Mouse (Mus musculus): ENCODE measurements around the gene Drosha. TPM values are rescaled to one million over a fixed set of nuclear protein-coding genes. Genes with fewer than 3 reads are reported as not detected.

The Drosha gene
- polyA plus RNA-seq, 1 experiment from 2014 or later = 81.4 TPM

Small RNAs within 50 kb of the gene (microRNA-seq; reads per million reads assigned to microRNA genes)
- gene Gm47288 = not detected

Other genes starting within 250 kb of the Drosha start
- gene Pdzd2, start 84.9 kb upstream of the Drosha start, polyA plus RNA-seq (2014; fragmentation: Nextera tagmentation; extraction: Ambion mirVana) = 22.1 and 24.3 TPM in 2 replicates
- 32.4 and 39.4 TPM in 2 replicates for gene 6030458C11Rik, start 166 bp upstream of the Drosha start, polyA plus RNA-seq (2014; fragmentation: Nextera tagmentation; extraction: Ambion mirVana)